Mouse (Mus musculus): ENCODE measurements around the gene Scube1.
A peak's percentile ranks its signal among the peaks of the same experiment; 100 is the strongest.

Gene Scube1

GRCm38 (mm10) chr15:83724886-83725269 lies at the start of gene Scube1:
Scube1 (minus strand) TSS chr15:83725021.
- DNase-seq = peak; percentile 88 to 93

GRCm38 (mm10) chr15:83772953-83773352 lies 48.1 kb upstream of the Scube1 start:
- DNase-seq = no peak

- no peak for DNase-seq
These were observed 47.6 kb upstream of the Scube1 start for GRCm38 (mm10) chr15:83772460-83772859.

- no peak for DNase-seq
These were observed 46.7 kb upstream of the Scube1 start for GRCm38 (mm10) chr15:83771346-83772053.

GRCm38 (mm10) chr15:83765388-83766029 lies 40.7 kb upstream of the Scube1 start:
- DNase-seq = no peak

- no peak for DNase-seq
These were observed 36.7 kb upstream of the Scube1 start for GRCm38 (mm10) chr15:83761512-83761911.

GRCm38 (mm10) chr15:83760683-83761082 lies 35.9 kb upstream of the Scube1 start:
- DNase-seq = peak; percentile 66 to 70

GRCm38 (mm10) chr15:83758958-83759357 lies 34.1 kb upstream of the Scube1 start:
- DNase-seq = peak in 1 of 2 experiments; percentile 27

- DNase-seq = peak; percentile 57 to 60
These were observed 31.9 kb upstream of the Scube1 start for GRCm38 (mm10) chr15:83756742-83757141.

GRCm38 (mm10) chr15:83749436-83749835 lies 24.6 kb upstream of the Scube1 start:
- no peak for DNase-seq

GRCm38 (mm10) chr15:83748986-83749385 lies 24.2 kb upstream of the Scube1 start:
- DNase-seq = no peak

- peak; percentile 30 for DNase-seq
These were observed 21.5 kb upstream of the Scube1 start for GRCm38 (mm10) chr15:83746311-83746710.

- DNase-seq = peak; percentile 60 to 61
These were observed 17.2 kb upstream of the Scube1 start for GRCm38 (mm10) chr15:83742018-83742417.

- DNase-seq = peak; percentile 40 to 57
These were observed 16.0 kb upstream of the Scube1 start for GRCm38 (mm10) chr15:83740676-83741422.

- peak; percentile 80 to 81 for DNase-seq
These were observed 2.8 kb upstream of the Scube1 start for GRCm38 (mm10) chr15:83727626-83728025.

GRCm38 (mm10) chr15:83726741-83727140 lies 1.9 kb upstream of the Scube1 start:
- no peak for DNase-seq

- DNase-seq = peak in 1 of 2 experiments; percentile 14
These were observed 857 bp upstream of the Scube1 start for GRCm38 (mm10) chr15:83725556-83726200.

GRCm38 (mm10) chr15:83724160-83724885 lies 498 bp downstream of the Scube1 start:
- peak; percentile 50 to 58 for DNase-seq

- no peak for DNase-seq
These were observed 9.1 kb downstream of the Scube1 start for GRCm38 (mm10) chr15:83715582-83716228.

GRCm38 (mm10) chr15:83712798-83713197 lies 12.0 kb downstream of the Scube1 start:
- no peak for DNase-seq

- no peak for DNase-seq
These were observed 12.5 kb downstream of the Scube1 start for GRCm38 (mm10) chr15:83712361-83712760.

Measured in kidney, postnatal 4 days (tissue).